Mouse (Mus musculus) embryonic fibroblast, embryonic 13.5 days (primary cell): ENCODE data around the gene Cyth1.

Experiments used
- CTCF ChIP-seq: IDR thresholded peaks from 2 replicates; pipeline ENCODE4 v1.5.1; 2011; ENCODE audit warnings: mild to moderate bottlenecking, control low read depth, low read length, moderate library complexity, borderline replicate concordance; ENCODE audit not compliant: insufficient read depth
- POLR2A ChIP-seq: IDR thresholded peaks from 2 replicates; pipeline ENCODE4 v1.6.1; 2011; ENCODE audit warnings: low read depth, mild to moderate bottlenecking, control low read depth, low read length, moderate library complexity

GRCm38 (mm10) chr11:118152964-118153363 lies 95.4 kb downstream of the Cyth1 start:
- TF ChIP-seq POLR2A = no peak
- TF ChIP-seq CTCF = no peak
